Mouse (Mus musculus) heart, embryonic 11.5 days (tissue): ENCODE results near the gene Gm20458. TPM values are rescaled to one million over a fixed set of nuclear protein-coding genes. Genes with fewer than 3 reads are reported as not detected.

Experiments used
- ATAC-seq: fragments of 200-750 bp; cut with Nextera tagmentation; replicated peaks from 2 replicates; pipeline ENCODE4 v1.8.0; 2017; ENCODE audit warnings: moderate library complexity; ENCODE audit not compliant: insufficient number of reproducible peaks, low FRiP score, low TSS enrichment
- H3K27ac ChIP-seq: fragments of 300-500 bp; sonication (generic); 2 replicates; pipeline ENCODE4 v1.5.1; 2014; ENCODE audit warnings: mild to moderate bottlenecking, low read depth, low read length
- H3K27me3 ChIP-seq: fragments of 300-500 bp; sonication (generic); 2 replicates; pipeline ENCODE4 v1.6.1; 2014; ENCODE audit warnings: mild to moderate bottlenecking, low read length, mixed read lengths; ENCODE audit not compliant: control insufficient read depth, insufficient read depth
- H3K36me3 ChIP-seq: fragments of 300-500 bp; sonication (generic); 2 replicates; pipeline ENCODE4 v1.6.1; 2014; ENCODE audit warnings: mild to moderate bottlenecking, low read length, moderate library complexity, mixed read lengths; ENCODE audit not compliant: control insufficient read depth, insufficient read depth
- H3K4me1 ChIP-seq: fragments of 300-500 bp; sonication (generic); 2 replicates; pipeline ENCODE4 v1.6.1; 2014; ENCODE audit warnings: low read length; ENCODE audit not compliant: control insufficient read depth, insufficient read depth
- H3K4me2 ChIP-seq: fragments of 300-500 bp; sonication (generic); 2 replicates; pipeline ENCODE4 v1.6.1; 2014; ENCODE audit warnings: mild to moderate bottlenecking, moderate library complexity
- H3K4me3 ChIP-seq: fragments of 300-500 bp; sonication (generic); 2 replicates; pipeline ENCODE4 v1.5.1; 2014; ENCODE audit warnings: low read depth, low read length
- H3K9ac ChIP-seq: fragments of 300-500 bp; sonication (generic); 2 replicates; pipeline ENCODE4 v1.6.1; 2014; ENCODE audit warnings: mild to moderate bottlenecking, low read depth, low read length, moderate library complexity
- H3K9me3 ChIP-seq: fragments of 300-500 bp; sonication (generic); replicated peaks from 2 replicates; pipeline ENCODE4 v1.6.1; 2016; ENCODE audit warnings: low read length; ENCODE audit not compliant: control insufficient read depth
- WGBS: fragments of 180-500 bp; shearing (Covaris S2); extraction: QIAGEN DNeasy Blood & Tissue Kit; methylation state at CpG from one replicate; pipeline ENCODE4 v1.1.7; 2014; ENCODE audit not compliant: insufficient replicate concordance; 5-methylcytosine and 5-hydroxymethylcytosine counted together
- polyA plus RNA-seq: library from polyadenylated mRNA; unstranded; fragments of >200 nt; fragmentation: Nextera tagmentation; extraction: Ambion mirVana; gene quantifications from 2 replicates; pipeline ENCODE4 v1.2.1, GENCODE M21; 2014

The Gm20458 gene
- polyA plus RNA-seq, 1 experiment from 2014 or later, result 8.4 TPM

GRCm38 (mm10) chr2:164436961-164437360 lies 23.8 kb upstream of the Gm20458 start:
- Histone ChIP-seq H3K4me1 (peaks cover 61% of the 10 kb centered on the region), H3K9ac (peak overlapping the region; percentile 46; the same call in 1 of the 2 replicates)

DNA sequence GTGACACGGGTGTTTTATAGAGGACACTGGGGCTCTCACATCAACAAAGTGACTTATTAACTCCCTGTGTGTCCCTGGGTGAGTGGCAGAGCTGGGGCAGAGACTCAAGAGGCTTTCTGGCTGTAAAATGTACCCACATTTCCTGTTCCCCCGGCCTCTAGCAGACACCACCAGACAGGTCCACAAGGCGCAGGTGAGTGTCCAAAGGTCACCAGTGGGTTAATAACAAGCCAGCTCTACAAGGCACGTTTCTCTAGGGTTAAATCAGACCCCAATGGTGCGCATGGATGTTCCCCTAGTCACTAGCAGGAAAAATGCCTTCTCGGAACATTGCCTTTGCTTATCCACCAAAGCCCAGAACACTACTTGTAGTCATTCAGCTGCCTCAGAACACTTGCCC lies 23.1 kb upstream of the Gm20458 start:
- Histone ChIP-seq H3K4me2 (no peak overlapping the region), H3K36me3 (no peaks in the 10 kb centered on the region), H3K4me1 (peaks cover 61% of the 10 kb centered on the region), H3K27ac (no peak overlapping the region), H3K4me3 (no peak overlapping the region), H3K27me3 (no peaks in the 10 kb centered on the region), H3K9ac (no peak overlapping the region), H3K9me3 (no peaks in the 10 kb centered on the region)
- 71% methylated on average over 6 of the region's 6 CpGs for WGBS
- no peak for ATAC-seq

More at GRCm38 (mm10) chr2:164436961-164437360, 23.8 kb upstream of the Gm20458 start:
- Histone ChIP-seq H3K36me3 (no peaks in the 10 kb centered on the region), H3K27ac (0 out of 2 replicates have a peak overlapping the region, but pooled peaks have one; percentile 35), H3K4me3 (no peak overlapping the region), H3K9me3 (no peaks in the 10 kb centered on the region), H3K4me2 (no peak overlapping the region), H3K27me3 (no peaks in the 10 kb centered on the region)
- WGBS, result 53% methylated on average over 3 of the region's 3 CpGs
- no peak for ATAC-seq

GRCm38 (mm10) chr2:164438257-164438656 lies 22.5 kb upstream of the Gm20458 start:
- no peak for ATAC-seq
- 44% methylated on average over 8 of the region's 8 CpGs for WGBS
- Histone ChIP-seq H3K4me1 (peaks cover 56% of the 10 kb centered on the region), H3K4me2 (no peak overlapping the region; the same call in 1 of the 2 replicates), H3K4me3 (no peak overlapping the region), H3K36me3 (no peaks in the 10 kb centered on the region), H3K27ac (no peak overlapping the region), H3K9me3 (no peaks in the 10 kb centered on the region), H3K27me3 (no peaks in the 10 kb centered on the region), H3K9ac (no peak overlapping the region)

GRCm38 (mm10) chr2:164439001-164439421 lies 21.8 kb upstream of the Gm20458 start:
- H3K9me3 ChIP-seq, result no peaks in the 10 kb centered on the region
- WGBS, result 44% methylated on average over 3 of the region's 3 CpGs
- no peaks in the 10 kb centered on the region for H3K27me3 ChIP-seq
- no peak overlapping the region for H3K27ac ChIP-seq
- no peaks in the 10 kb centered on the region for H3K36me3 ChIP-seq
- no peak for ATAC-seq
- no peak overlapping the region for H3K9ac ChIP-seq
- peaks cover 52% of the 10 kb centered on the region for H3K4me1 ChIP-seq
- no peak overlapping the region for H3K4me3 ChIP-seq
- H3K4me2 ChIP-seq, result 0 out of 2 replicates have a peak overlapping the region, but pooled peaks have one; percentile 2

DNA sequence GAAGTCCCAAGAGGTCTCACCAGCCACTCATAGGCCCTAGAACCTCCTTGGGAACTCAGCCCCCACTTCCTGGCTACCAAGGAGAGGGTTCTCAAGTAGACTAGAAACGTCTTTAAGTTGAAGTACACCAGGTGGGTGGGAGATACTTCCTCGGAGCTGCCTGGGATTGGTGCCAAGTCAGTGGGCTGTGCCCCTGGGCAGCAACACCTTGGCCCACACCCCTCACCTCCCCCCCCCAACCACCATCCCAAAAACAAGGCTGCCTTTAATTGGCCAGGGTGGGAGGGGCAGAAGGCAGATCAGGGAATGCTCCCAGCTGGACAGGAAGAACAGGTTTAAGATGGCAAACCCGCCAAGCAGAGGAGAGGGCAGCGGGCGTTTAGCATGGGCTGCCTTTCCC lies 20.5 kb upstream of the Gm20458 start:
- no peak for ATAC-seq
- H3K4me3 ChIP-seq, result no peak overlapping the region
- H3K27me3 ChIP-seq, result no peaks in the 10 kb centered on the region
- no peak overlapping the region for H3K9ac ChIP-seq
- H3K9me3 ChIP-seq, result no peaks in the 10 kb centered on the region
- no peak overlapping the region for H3K27ac ChIP-seq
- no peak overlapping the region for H3K4me2 ChIP-seq
- H3K36me3 ChIP-seq, result no peaks in the 10 kb centered on the region
- H3K4me1 ChIP-seq, result peaks cover 48% of the 10 kb centered on the region
- 65% methylated on average over 5 of the region's 5 CpGs for WGBS

DNA sequence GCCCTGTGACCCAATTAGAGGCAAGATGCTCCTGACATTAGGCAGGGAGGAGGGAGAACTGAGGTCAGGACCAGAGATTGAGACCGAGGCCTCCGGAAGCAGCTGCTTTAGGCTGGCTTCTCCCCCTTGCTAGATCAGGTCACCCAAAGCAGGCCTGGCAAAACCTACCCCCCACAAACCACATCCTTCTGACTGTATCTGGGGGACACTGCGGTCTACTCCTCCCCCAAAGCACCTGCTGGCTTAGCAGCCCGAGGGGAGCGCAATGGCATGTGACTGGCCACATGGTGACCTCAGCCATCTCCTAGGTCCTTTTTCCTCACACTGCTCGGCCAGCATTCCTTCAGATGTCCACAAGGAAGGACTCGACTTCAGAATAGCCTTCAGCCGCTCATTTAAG lies 19.6 kb upstream of the Gm20458 start:
- no peaks in the 10 kb centered on the region for H3K36me3 ChIP-seq

GRCm38 (mm10) chr2:164441731-164442130 lies 19.0 kb upstream of the Gm20458 start:
- Histone ChIP-seq H3K9me3 (no peaks in the 10 kb centered on the region), H3K4me2 (peak overlapping the region; percentile 88), H3K36me3 (no peaks in the 10 kb centered on the region), H3K27ac (no peak overlapping the region), H3K27me3 (no peaks in the 10 kb centered on the region), H3K4me3 (peak overlapping the region; percentile 64), H3K4me1 (peaks cover 34% of the 10 kb centered on the region), H3K9ac (peak overlapping the region; percentile 75)
- whole genome bisulfite sequencing, result 34% methylated on average over 7 of the region's 7 CpGs
- ATAC-seq, result no peak

More for the DNA sequence above, 19.6 kb upstream of the Gm20458 start:
- H3K27me3 ChIP-seq, result no peaks in the 10 kb centered on the region
- H3K9ac ChIP-seq, result no peak overlapping the region
- peaks cover 40% of the 10 kb centered on the region for H3K4me1 ChIP-seq
- peak overlapping the region; percentile 64 for H3K4me3 ChIP-seq
- WGBS, result 37% methylated on average over 8 of the region's 8 CpGs
- H3K27ac ChIP-seq, result no peak overlapping the region
- H3K4me2 ChIP-seq, result peak overlapping the region; percentile 88
- ATAC-seq, result no peak
- no peaks in the 10 kb centered on the region for H3K9me3 ChIP-seq

- H3K27ac ChIP-seq, result peak overlapping the region; percentile 55; the same call in 1 of the 2 replicates
- 2% methylated on average over 29 of the region's 29 CpGs for WGBS
- peak overlapping the region; percentile 75 for H3K9ac ChIP-seq
- H3K36me3 ChIP-seq, result no peaks in the 10 kb centered on the region
- peak; percentile 69 for ATAC-seq
- H3K4me2 ChIP-seq, result peak overlapping the region; percentile 88
- no peaks in the 10 kb centered on the region for H3K9me3 ChIP-seq
- H3K27me3 ChIP-seq, result no peaks in the 10 kb centered on the region
- peak overlapping the region; percentile 64 for H3K4me3 ChIP-seq
- H3K4me1 ChIP-seq, result peaks cover 27% of the 10 kb centered on the region
Measured at GRCm38 (mm10) chr2:164442315-164443050, 18.3 kb upstream of the Gm20458 start.

GRCm38 (mm10) chr2:164443051-164443437 lies 17.7 kb upstream of the Gm20458 start:
- ATAC-seq, result peak; percentile 84
- Histone ChIP-seq H3K27me3 (no peaks in the 10 kb centered on the region), H3K9ac (peak overlapping the region; percentile 75), H3K36me3 (no peaks in the 10 kb centered on the region), H3K4me2 (peak overlapping the region; percentile 88), H3K27ac (peak overlapping the region; percentile 55; the same call in 1 of the 2 replicates), H3K4me1 (peaks cover 24% of the 10 kb centered on the region), H3K9me3 (no peaks in the 10 kb centered on the region), H3K4me3 (peak overlapping the region; percentile 64)
- under 1% methylated on average over 24 of the region's 26 CpGs for WGBS
